Mouse (Mus musculus) 416B (cell line): Measurements from ENCODE around the gene Mfn2.

Source experiments
- DNase-seq: peaks from one replicate; pipeline ENCODE4 v3.0.0; 2011; ENCODE audit warnings: low read depth

Mfn2 gene

DNA sequence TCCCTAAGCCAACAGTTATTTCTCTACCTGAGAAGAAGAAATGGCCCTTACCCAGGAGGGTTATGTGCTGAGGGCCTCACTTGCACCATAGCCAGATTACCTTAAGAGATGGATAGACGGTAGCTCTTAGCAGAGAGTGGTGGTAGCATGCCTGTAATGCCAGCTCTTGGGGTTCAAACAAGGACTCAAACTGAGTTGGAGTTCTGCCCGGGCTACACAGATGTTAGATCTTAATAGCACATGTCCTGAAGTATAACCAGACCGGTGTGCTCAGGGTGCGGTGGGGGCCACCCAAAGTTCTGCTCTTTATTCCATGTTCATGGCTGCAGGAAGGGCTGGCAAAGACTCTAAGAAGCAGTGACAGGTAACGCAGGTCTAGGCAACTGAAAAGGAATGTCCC, 5.0 kb upstream of the Mfn2 start:
- no peak for DNase-seq

DNA sequence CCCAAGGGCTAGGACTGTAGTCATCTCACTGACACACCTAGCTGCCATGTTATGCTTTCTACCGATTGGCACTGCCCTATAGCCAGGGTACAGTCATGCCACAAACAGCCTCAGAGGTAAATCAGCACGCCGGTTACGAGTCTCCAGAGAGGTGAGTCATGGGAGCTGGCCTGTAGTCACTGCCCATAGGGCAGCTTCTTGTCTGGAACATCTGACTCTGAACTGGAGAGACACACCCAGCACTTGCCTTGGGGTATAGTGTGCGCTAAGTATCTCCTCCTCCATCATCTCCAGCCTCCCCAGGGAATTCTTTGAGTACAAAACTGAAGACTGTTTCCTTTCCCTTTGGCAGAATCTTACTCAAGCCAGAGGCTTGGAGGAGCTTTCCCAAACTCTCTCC, 1.7 kb upstream of the Mfn2 start:
- peak; percentile 27 for DNase-seq

DNA sequence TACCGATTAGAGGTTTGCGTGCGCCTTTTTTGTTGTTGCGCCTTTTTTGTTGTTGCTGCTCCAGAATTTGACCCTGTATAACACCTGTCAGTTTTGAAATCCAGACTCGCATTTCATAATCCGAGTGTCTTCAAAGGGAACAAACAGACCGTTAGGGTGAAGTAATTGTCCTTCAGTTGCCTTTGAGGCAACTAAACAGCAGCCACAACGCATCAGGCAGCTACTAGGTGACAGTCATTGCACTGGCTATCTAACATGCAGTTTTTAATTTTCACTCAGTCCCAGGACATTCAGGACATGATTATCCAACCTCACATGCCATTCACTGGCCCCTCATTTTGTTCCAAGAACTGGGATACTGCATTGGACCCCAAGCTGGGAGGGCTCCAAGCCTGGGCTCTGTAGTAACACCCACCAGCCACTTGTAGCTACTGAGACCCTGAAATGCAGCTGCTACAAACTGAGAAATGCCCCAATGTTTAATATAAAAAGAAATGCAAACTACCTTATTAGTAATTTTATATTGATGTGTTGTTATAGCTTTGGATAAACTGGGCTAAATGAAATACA, 671 bp upstream of the Mfn2 start:
- no peak for DNase-seq

DNA sequence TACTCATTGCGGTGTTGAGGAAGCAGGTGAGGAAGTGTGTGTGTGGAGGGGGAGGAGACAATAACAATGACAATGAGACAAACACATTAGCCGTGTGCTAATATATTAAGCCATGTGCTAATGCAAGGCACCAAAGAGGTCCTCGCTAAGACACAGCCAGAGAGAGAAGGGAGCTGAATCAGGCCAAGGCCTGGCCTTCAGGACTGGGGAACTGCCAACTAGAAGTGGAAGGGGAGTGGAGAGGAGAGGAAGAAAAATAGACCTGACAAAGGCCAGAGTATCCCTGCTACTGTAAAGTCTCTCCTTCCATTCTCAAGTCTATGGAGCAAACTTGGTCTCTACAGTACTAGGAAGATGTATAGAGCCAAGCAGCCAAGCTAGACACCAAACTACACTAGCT, 903 bp downstream of the Mfn2 start:
- DNase-seq = peak; percentile 9

DNA sequence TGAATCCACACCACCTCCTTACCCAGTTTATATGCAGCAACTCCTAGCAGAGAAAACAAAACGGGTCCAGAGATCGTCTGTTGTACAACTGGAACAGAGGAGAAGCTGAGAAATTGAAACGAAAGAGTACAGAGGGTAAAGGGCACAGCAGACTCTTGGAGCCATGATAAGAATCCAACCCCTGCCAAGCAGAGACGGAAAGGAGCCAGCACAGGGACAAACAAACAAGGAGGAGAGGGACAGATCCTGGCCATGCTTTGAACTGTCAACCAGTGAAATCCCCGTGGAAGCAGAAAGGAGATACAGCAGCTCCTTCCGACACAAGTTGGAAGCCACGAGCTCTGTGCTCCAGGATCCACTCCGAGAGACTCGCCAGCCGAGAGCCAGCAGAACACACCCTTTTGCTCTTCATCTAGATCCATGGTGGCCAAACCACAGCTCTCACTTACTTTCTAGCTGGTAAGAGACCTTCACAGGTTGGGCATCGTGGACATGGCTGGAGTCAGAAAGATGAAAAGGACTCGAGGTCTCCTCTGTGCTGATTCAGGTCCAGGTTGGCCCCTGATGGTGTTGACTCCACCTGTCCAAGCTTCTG, 1.5 kb downstream of the Mfn2 start:
- DNase-seq = no peak

DNA sequence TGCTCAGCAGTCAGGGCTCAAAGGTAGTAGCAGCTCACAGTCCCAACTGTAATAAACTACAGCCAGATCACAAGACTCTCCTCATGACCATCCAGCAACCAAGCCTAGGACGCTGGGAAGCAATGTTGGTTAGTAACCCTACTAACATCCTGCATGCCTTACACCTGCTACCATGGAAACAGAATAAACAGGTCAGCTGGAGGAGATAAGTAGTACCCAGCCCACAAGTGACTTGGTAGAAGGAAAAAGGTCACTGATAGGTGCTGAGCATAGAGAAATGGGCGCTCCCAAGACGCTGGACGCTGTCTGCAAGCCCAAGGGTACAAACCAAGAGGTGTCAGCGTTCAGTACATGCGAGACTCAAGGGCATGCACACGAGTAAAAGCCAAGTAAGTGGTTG, 4.1 kb downstream of the Mfn2 start:
- DNase-seq = no peak

DNA sequence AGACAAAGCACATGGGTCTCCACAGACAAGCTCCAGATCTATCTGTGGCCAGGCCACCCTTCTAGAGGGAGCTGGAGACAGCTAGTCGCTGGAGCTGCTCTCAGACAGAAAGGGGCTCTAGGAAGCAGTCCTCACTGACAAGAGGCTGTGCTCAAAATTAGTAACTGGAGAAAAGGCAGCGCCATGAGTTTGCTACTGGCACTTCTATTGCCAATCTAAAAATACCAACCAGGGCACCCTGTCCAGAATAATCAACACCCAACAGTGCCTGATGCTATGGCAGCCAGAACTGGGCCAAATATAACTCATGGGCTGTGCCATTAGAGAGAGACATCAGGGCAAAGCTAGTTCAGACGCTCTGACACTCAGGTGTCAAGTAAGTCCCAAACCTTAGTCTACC, 7.2 kb downstream of the Mfn2 start:
- no peak for DNase-seq

DNA sequence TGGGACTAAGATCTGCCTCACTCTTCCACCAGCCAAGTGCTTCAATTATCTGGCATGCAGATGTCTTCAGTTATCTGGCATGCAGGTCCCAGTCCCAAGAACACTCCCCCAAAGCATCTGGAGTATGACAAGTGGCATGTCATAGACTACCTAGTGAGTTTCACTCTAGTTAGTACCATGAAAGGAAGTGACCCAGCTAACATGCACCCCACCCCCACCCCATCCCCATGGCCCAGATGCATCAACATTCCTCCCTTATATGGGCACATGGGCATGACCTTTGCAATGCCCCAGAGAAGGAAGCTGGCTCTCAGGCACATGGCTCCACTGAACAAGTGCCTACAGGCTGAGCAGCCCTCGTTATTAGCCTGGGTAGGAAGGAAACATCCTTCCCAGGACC, 8.1 kb downstream of the Mfn2 start:
- DNase-seq = peak; percentile 20

DNA sequence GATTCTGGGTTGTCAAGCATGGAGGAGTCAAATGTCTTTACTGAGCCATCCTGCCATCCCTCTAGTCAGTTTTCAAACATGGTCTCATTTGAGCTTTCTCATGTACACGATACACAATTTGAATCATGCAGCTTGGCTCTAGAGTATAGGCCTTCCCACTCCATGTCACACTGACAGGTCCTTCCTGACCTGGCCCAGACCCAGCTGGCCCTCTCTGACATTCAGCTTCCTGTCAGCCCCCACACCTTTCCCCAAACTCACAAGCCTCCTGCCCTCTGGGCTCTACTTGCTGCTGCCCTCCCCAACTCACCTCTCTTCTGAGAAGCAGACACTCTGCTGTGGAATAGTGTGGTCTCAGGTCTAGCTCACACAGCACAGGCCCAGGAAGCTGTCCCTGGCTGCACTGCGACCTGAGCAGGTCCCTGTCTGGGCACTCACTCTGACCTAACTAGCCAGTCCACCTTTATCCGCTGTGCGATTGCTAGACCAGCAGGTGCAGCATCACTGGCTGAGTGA, 8.6 kb downstream of the Mfn2 start:
- DNase-seq = no peak

DNA sequence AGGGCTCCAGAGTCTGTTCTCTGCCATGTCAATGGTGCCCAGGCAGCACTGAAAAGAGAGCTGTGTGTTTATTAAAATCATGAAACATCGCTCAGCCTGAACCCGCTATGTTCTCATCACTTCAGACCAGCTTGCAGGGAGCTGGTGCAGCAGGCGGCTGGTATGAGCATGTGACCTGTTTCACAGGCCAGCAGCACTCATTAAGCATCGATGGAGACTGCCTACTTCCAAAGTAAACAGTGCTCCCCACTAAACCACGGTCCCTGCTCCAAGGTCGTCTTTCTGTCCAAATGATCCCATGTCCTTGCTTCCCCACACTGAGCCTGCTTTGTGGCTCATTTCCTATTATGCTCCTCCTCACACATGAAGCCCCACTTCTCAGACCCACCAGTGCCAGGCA, 14.2 kb downstream of the Mfn2 start:
- DNase-seq = no peak

DNA sequence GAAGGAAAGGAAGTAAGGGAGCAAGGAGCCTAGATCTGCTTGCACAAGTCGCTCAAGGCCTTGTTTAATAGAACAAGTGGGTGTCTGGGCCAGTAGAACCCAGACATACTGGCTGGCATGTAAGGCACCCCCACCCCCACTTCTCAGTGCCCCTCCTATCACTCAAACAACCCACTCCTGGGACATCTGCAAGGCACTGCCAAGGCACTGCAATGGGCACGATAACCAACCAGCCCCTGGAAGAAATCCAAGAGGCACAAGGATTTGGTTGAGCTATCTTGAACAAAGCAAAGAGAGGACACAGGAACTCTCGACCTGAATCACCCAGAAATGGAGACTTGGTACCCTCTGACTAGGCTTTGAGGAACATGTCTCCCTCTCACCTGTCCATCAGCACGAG, 16.3 kb downstream of the Mfn2 start:
- DNase-seq = no peak

DNA sequence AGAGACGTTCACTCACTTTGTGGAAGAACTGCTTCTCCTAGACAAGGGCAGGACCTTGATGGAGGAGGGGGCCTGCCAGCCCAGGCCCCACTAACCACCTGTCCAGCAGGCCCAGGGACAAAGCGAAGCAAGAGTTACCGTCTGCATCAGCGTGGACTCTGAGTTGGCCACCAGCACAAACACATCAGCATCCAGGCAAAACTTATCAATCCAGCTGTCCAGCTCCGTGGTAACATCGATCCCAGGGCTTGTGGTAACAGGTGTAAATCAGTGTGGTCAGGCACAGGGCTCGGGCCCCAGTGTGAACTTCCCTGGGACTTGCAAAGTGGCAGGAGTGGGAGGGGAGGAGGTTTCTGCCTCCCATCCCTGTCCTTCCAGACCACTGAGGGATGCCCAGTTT, 17.2 kb downstream of the Mfn2 start:
- DNase-seq = no peak

DNA sequence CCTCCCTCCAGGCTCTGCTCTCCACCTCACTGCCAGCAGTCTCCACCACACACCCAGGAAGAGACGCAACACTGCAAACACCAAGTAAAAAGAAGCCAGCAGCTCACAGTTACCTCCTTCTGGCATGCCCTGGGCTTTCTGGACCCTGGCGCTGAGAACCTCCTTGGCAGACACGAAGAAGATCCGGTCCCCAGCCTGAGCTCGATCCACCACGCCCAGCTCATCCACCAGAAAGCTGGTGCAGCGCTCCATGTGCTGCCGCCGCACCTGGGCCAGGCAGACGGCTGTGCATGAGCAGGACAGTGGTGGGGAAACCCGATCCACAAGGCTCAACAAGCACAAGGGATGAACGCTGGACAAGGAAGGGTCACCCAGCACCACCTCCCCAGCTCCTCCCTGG, 18.3 kb downstream of the Mfn2 start:
- no peak for DNase-seq

DNA sequence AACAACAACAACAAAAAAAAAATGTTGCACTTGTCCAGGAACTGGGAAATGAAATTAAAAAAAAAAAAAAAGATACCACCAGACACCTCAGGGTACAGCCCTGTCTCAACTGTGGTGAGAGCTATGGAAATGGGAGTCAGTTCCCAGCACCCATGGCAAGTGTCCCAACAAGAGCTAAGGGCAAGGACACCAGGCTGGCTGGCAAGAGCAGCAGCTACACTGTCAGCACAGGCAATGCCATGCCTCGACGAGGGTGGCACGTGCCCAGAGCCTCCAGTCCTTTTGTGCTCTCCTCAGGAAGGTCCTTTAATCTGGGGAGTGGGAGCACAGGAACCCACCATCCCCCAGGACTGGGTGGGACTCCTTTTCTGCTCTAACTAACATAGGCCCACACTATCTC, 20.4 kb downstream of the Mfn2 start:
- DNase-seq = no peak

DNA sequence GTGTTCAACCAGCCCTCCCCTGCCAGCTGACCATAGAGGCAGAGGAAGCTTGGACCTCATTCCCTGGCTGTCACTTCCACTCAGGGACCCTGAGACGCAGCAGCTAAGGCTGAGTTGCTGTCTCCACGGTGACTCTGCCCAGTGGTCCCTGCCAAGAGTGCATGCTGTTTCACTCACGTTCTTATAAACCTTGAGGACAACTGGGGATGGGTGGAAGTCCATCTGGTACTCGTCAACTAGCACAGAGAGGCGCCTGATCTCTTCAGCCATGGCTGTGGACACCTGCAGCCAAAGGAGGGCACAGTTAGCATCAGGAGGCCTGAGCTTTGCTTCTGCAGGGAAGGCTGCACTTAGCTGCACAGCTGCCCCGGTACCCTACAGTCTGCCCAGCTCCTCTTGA, 21.5 kb downstream of the Mfn2 start:
- no peak for DNase-seq

DNA sequence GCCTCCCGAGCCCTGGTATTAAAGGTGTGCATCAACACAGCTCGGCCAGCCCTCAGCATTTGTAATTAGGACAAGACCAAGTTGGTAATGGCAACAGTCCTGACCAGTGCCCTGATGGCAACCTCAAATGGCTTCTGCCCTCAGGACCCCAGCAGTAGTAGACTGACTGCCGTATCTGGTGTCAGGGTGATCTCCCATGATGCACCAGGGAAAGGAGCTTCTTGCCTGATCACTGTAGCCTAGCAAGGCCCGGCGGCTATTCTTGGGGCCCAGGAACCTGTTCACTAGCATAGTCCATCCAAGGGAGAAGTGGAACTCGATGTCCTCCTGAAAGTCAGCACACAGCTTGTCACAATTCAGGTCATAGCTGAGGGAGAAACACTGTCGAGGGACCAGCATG, 22.7 kb downstream of the Mfn2 start:
- DNase-seq = no peak

DNA sequence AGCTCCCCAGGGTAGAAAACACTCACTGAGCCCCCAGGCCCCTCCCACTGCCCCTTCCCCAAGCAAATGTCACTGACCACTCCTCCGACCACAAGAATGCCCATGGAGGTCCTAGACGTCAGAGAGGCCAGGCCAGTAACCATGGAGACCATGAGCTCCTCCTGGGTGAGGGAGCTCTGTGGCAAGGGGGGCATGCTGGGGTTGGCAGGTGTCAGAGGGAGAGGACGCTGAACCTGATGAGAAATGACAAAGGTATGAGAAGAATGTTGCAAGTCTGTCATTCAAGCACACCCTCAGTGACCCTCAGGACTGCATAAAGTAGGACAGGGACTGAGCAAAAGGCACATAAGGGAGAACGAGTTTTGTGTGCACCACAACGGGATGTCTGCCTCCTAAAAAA, 24.6 kb downstream of the Mfn2 start:
- DNase-seq = no peak

DNA sequence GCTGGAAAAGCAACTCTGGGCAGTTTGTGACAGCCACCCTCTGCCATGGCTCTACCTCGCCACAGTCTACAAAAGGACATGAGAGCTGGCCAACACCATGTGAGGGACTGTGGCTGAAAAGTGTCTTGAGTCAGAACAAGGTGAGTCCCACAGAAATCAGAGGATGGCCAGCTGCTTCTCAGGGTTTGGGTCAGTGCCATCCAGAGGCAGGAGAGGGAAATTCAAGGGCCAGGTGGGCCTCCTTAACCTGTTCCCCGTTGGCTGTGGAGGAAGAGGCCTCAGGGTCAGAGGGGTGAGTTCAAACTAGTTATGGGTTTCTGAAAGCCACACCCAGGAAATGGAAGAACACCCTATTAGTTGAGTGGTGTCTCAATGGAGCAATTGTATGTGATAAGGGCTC, 25.0 kb downstream of the Mfn2 start:
- DNase-seq = no peak

DNA sequence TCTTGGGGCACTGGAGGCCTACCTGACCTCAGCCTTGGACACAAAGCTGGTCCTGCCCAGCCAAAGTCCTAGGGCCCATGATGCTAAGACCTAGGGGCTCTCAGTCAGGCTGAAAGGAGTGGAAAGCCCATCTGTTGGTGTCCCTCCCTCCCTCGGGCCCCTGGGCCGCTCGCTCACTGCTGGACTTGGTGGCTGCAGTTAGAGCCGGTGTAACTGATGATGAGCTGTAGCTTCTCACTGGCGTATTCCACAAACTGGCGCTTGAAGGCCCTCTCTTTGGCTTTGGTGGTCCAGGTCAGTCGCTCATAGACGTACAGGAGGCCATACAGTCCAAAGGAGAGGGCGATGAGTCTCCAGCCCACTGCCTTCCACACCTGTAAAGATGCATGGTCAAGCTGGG, 26.0 kb downstream of the Mfn2 start:
- no peak for DNase-seq

DNA sequence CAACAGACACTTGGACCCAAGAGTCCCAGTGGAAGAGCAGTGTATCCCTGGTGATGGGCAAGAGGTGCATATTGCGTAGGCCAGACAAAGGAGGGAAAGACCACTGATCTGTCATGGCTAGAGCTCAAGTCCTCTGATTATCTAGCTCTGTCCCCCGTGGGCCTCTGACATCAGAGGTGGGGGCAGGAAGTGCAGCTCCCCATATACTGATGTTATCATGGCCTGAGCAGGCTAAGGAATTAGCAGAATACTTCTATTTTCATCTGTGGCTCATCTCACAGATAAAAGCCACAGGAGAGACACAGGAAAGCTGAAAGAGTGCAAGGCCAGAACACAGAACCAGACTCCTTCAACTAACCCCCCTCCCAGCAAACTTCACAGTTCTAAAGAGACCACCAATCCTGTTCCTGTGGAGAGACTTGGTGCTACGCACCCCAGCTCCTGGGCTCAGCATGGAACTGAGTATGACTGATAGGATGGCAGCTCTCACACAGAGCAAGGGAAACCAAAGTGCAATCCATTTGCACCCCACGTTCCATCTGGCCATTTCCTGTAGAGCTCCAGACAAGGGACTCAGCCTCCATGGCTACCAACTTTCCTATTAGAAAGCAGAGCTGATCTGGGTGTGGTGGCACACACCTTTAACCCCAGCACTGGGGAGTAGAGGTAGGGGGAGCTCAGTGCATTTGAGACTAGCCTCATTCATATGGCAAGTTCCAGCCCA, 28.5 kb downstream of the Mfn2 start:
- peak; percentile 26 for DNase-seq

DNA sequence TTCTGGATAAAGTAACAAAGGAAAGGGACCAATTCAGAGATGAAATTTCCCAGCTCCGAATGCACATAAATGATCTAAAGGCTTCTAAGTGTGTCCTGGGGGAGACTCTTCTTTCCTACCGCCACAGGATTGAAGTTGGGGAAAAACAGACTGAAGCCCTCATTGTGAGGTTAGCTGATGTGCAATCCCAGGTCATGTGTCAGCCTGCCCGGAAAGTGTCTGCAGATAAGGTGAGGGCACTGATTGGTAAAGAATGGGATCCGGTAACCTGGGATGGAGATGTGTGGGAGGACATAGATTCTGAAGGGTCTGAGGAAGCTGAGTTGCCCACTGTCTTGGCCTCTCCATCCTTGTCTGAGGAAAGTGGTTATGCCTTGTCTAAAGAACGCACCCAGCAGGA, 35.3 kb downstream of the Mfn2 start:
- peak; percentile 44 for DNase-seq

DNA sequence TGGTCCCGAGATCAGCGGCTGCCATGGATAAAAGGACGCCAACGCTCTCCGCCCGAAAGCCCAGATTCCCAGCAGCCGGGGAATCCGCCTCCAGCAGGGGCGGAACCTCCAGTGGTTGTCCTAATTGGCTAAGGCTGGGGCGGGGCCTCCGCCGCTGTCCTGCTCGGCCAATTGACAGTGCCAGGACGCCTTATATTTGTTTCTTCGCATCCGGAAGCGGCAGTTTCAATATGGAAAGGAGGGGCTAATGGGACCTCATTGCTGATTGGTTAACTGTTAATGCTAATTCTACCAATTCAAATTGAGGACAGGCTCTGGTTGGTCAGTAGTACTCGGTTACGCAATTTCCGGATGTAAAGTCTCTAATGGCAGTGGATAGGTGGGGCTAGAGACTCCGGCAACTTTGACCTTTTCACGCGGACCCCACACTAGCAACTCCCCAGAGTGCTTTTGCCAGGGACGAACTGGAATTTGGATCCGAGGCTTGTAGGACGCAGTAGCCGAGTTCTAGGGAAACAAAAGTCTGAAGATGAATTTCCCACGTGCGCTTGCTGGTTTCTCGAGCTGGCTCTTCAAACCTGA, 36.0 kb downstream of the Mfn2 start, which contains the start of the genes Miip and Fv1:
Gene Miip, minus strand, starts transcription at position 367 of the 582 bp plus-strand sequence.
Gene Fv1, plus strand, starts transcription at position 530 of the 582 bp plus-strand sequence.
- DNase-seq = peak; percentile 100
